Mouse (Mus musculus) C2C12 (cell line): Measurements from ENCODE around the gene Ltf.

ENCODE experiments used
- CEBPB ChIP-seq: IDR thresholded peaks from one replicate; pipeline ENCODE4 v1.6.1; 2011; ENCODE audit warnings: low read depth, mild to moderate bottlenecking, control low read depth, moderate library complexity
- CTCF ChIP-seq: IDR thresholded peaks from one replicate; pipeline ENCODE4 v1.5.1; 2011; ENCODE audit not compliant: control insufficient read depth, insufficient read depth, insufficient read length
- USF1 ChIP-seq: IDR thresholded peaks from one replicate; pipeline ENCODE4 v1.6.1; 2011; ENCODE audit warnings: low read depth, mild to moderate bottlenecking, control low read depth, moderate library complexity

- TF ChIP-seq CTCF = no peak
- no peak for TF ChIP-seq USF1
- TF ChIP-seq CEBPB = no peak
These were observed 43.8 kb downstream of the Ltf start for GRCm38 (mm10) chr9:111062840-111063239.
